Mouse (Mus musculus) CH12.LX (cell line): ENCODE data around the gene Frat2.

Experiments used
- BHLHE40 ChIP-seq: IDR thresholded peaks from 2 replicates; pipeline ENCODE4 v1.6.1; 2011; ENCODE audit warnings: mild to moderate bottlenecking, low read depth, low read length, improper control_type of control experiment
- CTCF ChIP-seq, 2 experiments: IDR thresholded peaks in 1 of 2; conservative IDR thresholded peaks in 1 of 2; 2 replicates each; pipeline ENCODE4 v1.5.1; 2011 to 2012; ENCODE audit warnings: low read depth in 2 of 2, low read length in 2 of 2, improper control_type of control experiment in 1 of 2, inconsistent platforms in 1 of 2, mild to moderate bottlenecking in 1 of 2, moderate library complexity in 1 of 2
- E2F4 ChIP-seq: IDR thresholded peaks from 2 replicates; pipeline ENCODE4 v1.6.1; 2011; ENCODE audit warnings: low read depth, low read length, improper control_type of control experiment; ENCODE audit not compliant: insufficient replicate concordance
- EP300 ChIP-seq: IDR thresholded peaks from 2 replicates; pipeline ENCODE4 v1.6.1; 2011; ENCODE audit warnings: low read length, improper control_type of control experiment
- GABPA ChIP-seq: IDR thresholded peaks from 2 replicates; pipeline ENCODE4 v1.6.1; 2012; ENCODE audit warnings: low read depth, low read length, improper control_type of control experiment, inconsistent platforms; ENCODE audit not compliant: insufficient replicate concordance
- HCFC1 ChIP-seq: IDR thresholded peaks from 2 replicates; pipeline ENCODE4 v1.6.1; 2012; ENCODE audit warnings: low read depth, mild to moderate bottlenecking, inconsistent platforms, low read length, improper control_type of control experiment
- MAFK ChIP-seq: IDR thresholded peaks from 2 replicates; pipeline ENCODE4 v1.6.1; 2011; ENCODE audit warnings: low read length, improper control_type of control experiment; ENCODE audit not compliant: insufficient replicate concordance
- NRF1 ChIP-seq: IDR thresholded peaks from 2 replicates; pipeline ENCODE4 v1.6.1; 2014; ENCODE audit warnings: low read depth, mild to moderate bottlenecking, inconsistent platforms, low read length, improper control_type of control experiment, moderate library complexity
- POLR2A ChIP-seq: IDR thresholded peaks from 2 replicates; pipeline ENCODE4 v1.6.1; 2011; ENCODE audit warnings: low read depth, mild to moderate bottlenecking, improper control_type of control experiment, low read length
- RCOR1 ChIP-seq: conservative IDR thresholded peaks from 2 replicates; pipeline ENCODE4 v1.6.1; 2012; ENCODE audit warnings: low read depth, mild to moderate bottlenecking, inconsistent platforms, low read length, improper control_type of control experiment
- SIN3A ChIP-seq: IDR thresholded peaks from 2 replicates; pipeline ENCODE4 v1.6.1; 2012; ENCODE audit warnings: low read length, improper control_type of control experiment, inconsistent platforms
- SMC3 ChIP-seq: IDR thresholded peaks from 2 replicates; pipeline ENCODE4 v1.6.1; 2011; ENCODE audit warnings: low read depth, low read length, improper control_type of control experiment
- USF1 ChIP-seq: IDR thresholded peaks from 2 replicates; pipeline ENCODE4 v1.6.1; 2014; ENCODE audit warnings: low read depth, mild to moderate bottlenecking, inconsistent platforms, low read length, improper control_type of control experiment

GRCm38 (mm10) chr19:41826529-41826928 is 21.4 kb downstream of the Frat2 start:
- TF ChIP-seq CTCF (conservative IDR thresholded peaks at IDR 0.05 in 1 of 2, IDR thresholded peaks at IDR 0.05 in 1 of 2; ENCODE audit: low read depth in 2 of 2, low read length in 2 of 2) (no peak), EP300 (no peak), SIN3A (no peak), NRF1 (no peak), USF1 (no peak), POLR2A (no peak), BHLHE40 (no peak), HCFC1 (no peak), RCOR1 (no peak), MAFK (no peak), GABPA (no peak), E2F4 (no peak), SMC3 (no peak)
